Mouse (Mus musculus) heart, embryonic 11.5 days (tissue): ENCODE results near the gene Tmem115. TPM values are rescaled to one million over a fixed set of nuclear protein-coding genes. Genes with fewer than 3 reads are reported as not detected.

ENCODE experiments used
- ATAC-seq: fragments of 200-750 bp; cut with Nextera tagmentation; replicated peaks from 2 replicates; pipeline ENCODE4 v1.8.0; 2017; ENCODE audit warnings: moderate library complexity; ENCODE audit not compliant: insufficient number of reproducible peaks, low FRiP score, low TSS enrichment
- H3K27ac ChIP-seq: fragments of 300-500 bp; sonication (generic); 2 replicates; pipeline ENCODE4 v1.5.1; 2014; ENCODE audit warnings: mild to moderate bottlenecking, low read depth, low read length
- H3K27me3 ChIP-seq: fragments of 300-500 bp; sonication (generic); 2 replicates; pipeline ENCODE4 v1.6.1; 2014; ENCODE audit warnings: mild to moderate bottlenecking, low read length, mixed read lengths; ENCODE audit not compliant: control insufficient read depth, insufficient read depth
- H3K36me3 ChIP-seq: fragments of 300-500 bp; sonication (generic); 2 replicates; pipeline ENCODE4 v1.6.1; 2014; ENCODE audit warnings: mild to moderate bottlenecking, low read length, moderate library complexity, mixed read lengths; ENCODE audit not compliant: control insufficient read depth, insufficient read depth
- H3K4me1 ChIP-seq: fragments of 300-500 bp; sonication (generic); 2 replicates; pipeline ENCODE4 v1.6.1; 2014; ENCODE audit warnings: low read length; ENCODE audit not compliant: control insufficient read depth, insufficient read depth
- H3K4me2 ChIP-seq: fragments of 300-500 bp; sonication (generic); 2 replicates; pipeline ENCODE4 v1.6.1; 2014; ENCODE audit warnings: mild to moderate bottlenecking, moderate library complexity
- H3K4me3 ChIP-seq: fragments of 300-500 bp; sonication (generic); 2 replicates; pipeline ENCODE4 v1.5.1; 2014; ENCODE audit warnings: low read depth, low read length
- H3K9ac ChIP-seq: fragments of 300-500 bp; sonication (generic); 2 replicates; pipeline ENCODE4 v1.6.1; 2014; ENCODE audit warnings: mild to moderate bottlenecking, low read depth, low read length, moderate library complexity
- H3K9me3 ChIP-seq: fragments of 300-500 bp; sonication (generic); replicated peaks from 2 replicates; pipeline ENCODE4 v1.6.1; 2016; ENCODE audit warnings: low read length; ENCODE audit not compliant: control insufficient read depth
- WGBS: fragments of 180-500 bp; shearing (Covaris S2); extraction: QIAGEN DNeasy Blood & Tissue Kit; methylation state at CpG from one replicate; pipeline ENCODE4 v1.1.7; 2014; ENCODE audit not compliant: insufficient replicate concordance; 5-methylcytosine and 5-hydroxymethylcytosine counted together
- polyA plus RNA-seq: library from polyadenylated mRNA; unstranded; fragments of >200 nt; fragmentation: Nextera tagmentation; extraction: Ambion mirVana; gene quantifications from 2 replicates; pipeline ENCODE4 v1.2.1, GENCODE M21; 2014

Gene Tmem115
- polyA plus RNA-seq, 1 experiment from 2014 or later = 37.0 TPM

GRCm38 (mm10) chr9:107549297-107550074 lies 15.7 kb downstream of the Tmem115 start:
- Histone ChIP-seq H3K27me3 (peaks cover 30% of the 10 kb centered on the region), H3K9me3 (no peaks in the 10 kb centered on the region), H3K9ac (no peak overlapping the region), H3K4me3 (no peak overlapping the region), H3K36me3 (no peaks in the 10 kb centered on the region), H3K4me2 (no peak overlapping the region), H3K27ac (no peak overlapping the region), H3K4me1 (peaks cover 42% of the 10 kb centered on the region)
- no peak for ATAC-seq
- 73% methylated on average over 20 of the region's 20 CpGs for WGBS

- H3K9ac ChIP-seq = peak overlapping the region; percentile 77
- H3K4me1 ChIP-seq = peaks cover 42% of the 10 kb centered on the region
- no peaks in the 10 kb centered on the region for H3K36me3 ChIP-seq
- H3K9me3 ChIP-seq = no peaks in the 10 kb centered on the region
- ATAC-seq = no peak
- H3K4me2 ChIP-seq = peak overlapping the region; percentile 98
- 28% methylated on average over 23 of the region's 23 CpGs for WGBS
- peak overlapping the region; percentile 56 for H3K4me3 ChIP-seq
- H3K27me3 ChIP-seq = peaks cover 30% of the 10 kb centered on the region
- H3K27ac ChIP-seq = no peak overlapping the region
These were observed 16.9 kb downstream of the Tmem115 start for GRCm38 (mm10) chr9:107550491-107551116.

- Histone ChIP-seq H3K36me3 (no peaks in the 10 kb centered on the region), H3K4me1 (peaks cover 47% of the 10 kb centered on the region), H3K9ac (peak within 1 kb of the TSS; percentile 77), H3K27ac (peak within 1 kb of the TSS; percentile 62; the same call in 1 of the 2 replicates), H3K4me3 (peak within 1 kb of the TSS; percentile 56), H3K9me3 (no peaks in the 10 kb centered on the region), H3K4me2 (peak within 1 kb of the TSS; percentile 98), H3K27me3 (peaks cover 30% of the 10 kb centered on the region)
- 1% methylated on average over 63 of the region's 63 CpGs for WGBS
- peak; percentile 40 for ATAC-seq
These were observed 17.6 kb downstream of the Tmem115 start, which contains the start of gene Rassf1 for GRCm38 (mm10) chr9:107551117-107551889. Rassf1 (plus strand) TSS chr9:107551555.

- peak overlapping the region; percentile 77 for H3K9ac ChIP-seq
- H3K4me2 ChIP-seq = peak overlapping the region; percentile 98
- peaks cover 49% of the 10 kb centered on the region for H3K4me1 ChIP-seq
- H3K36me3 ChIP-seq = no peaks in the 10 kb centered on the region; the same call in 1 of the 2 replicates
- 12% methylated on average over 8 of the region's 8 CpGs for WGBS
- peak overlapping the region; percentile 56 for H3K4me3 ChIP-seq
- no peaks in the 10 kb centered on the region for H3K9me3 ChIP-seq
- no peak for ATAC-seq
- peak overlapping the region; percentile 62; the same call in 1 of the 2 replicates for H3K27ac ChIP-seq
- peaks cover 30% of the 10 kb centered on the region for H3K27me3 ChIP-seq
These were observed 18.2 kb downstream of the Tmem115 start for GRCm38 (mm10) chr9:107551890-107552355.

- H3K4me3 ChIP-seq = peak overlapping the region; percentile 84; the same call in 1 of the 2 replicates
- H3K36me3 ChIP-seq = peaks cover 8% of the 10 kb centered on the region
- ATAC-seq = no peak
- peak overlapping the region; percentile 98 for H3K4me2 ChIP-seq
- no peaks in the 10 kb centered on the region for H3K9me3 ChIP-seq
- peaks cover 43% of the 10 kb centered on the region for H3K4me1 ChIP-seq
- peaks cover 27% of the 10 kb centered on the region for H3K27me3 ChIP-seq
- H3K27ac ChIP-seq = no peak overlapping the region
- WGBS = 76% methylated on average over 5 of the region's 5 CpGs
- H3K9ac ChIP-seq = no peak overlapping the region; the same call in 1 of the 2 replicates
These were observed 19.1 kb downstream of the Tmem115 start for GRCm38 (mm10) chr9:107552690-107553393.

GRCm38 (mm10) chr9:107553541-107554318 lies 20.0 kb downstream of the Tmem115 start:
- Histone ChIP-seq H3K4me3 (peak overlapping the region; percentile 84), H3K4me2 (peak overlapping the region; percentile 98), H3K9ac (peak overlapping the region; percentile 83), H3K27ac (peak overlapping the region; percentile 83), H3K36me3 (peaks cover 14% of the 10 kb centered on the region), H3K9me3 (no peaks in the 10 kb centered on the region), H3K27me3 (peaks cover 24% of the 10 kb centered on the region), H3K4me1 (peaks cover 43% of the 10 kb centered on the region)
- ATAC-seq = peak; percentile 40
- 8% methylated on average over 36 of the region's 37 CpGs for WGBS

GRCm38 (mm10) chr9:107554319-107554825 lies 20.6 kb downstream of the Tmem115 start:
- H3K4me1 ChIP-seq = peaks cover 43% of the 10 kb centered on the region
- peak overlapping the region; percentile 97 for H3K9ac ChIP-seq
- 1% methylated on average over 53 of the region's 53 CpGs for WGBS
- no peaks in the 10 kb centered on the region for H3K9me3 ChIP-seq
- ATAC-seq = peak; percentile 87
- peak overlapping the region; percentile 98 for H3K27ac ChIP-seq
- peaks cover 19% of the 10 kb centered on the region for H3K36me3 ChIP-seq
- H3K4me3 ChIP-seq = peak overlapping the region; percentile 84
- H3K4me2 ChIP-seq = peak overlapping the region; percentile 98
- peaks cover 19% of the 10 kb centered on the region for H3K27me3 ChIP-seq
